Mouse (Mus musculus): ENCODE data around the gene Mxra8. TPM values are rescaled to one million over a fixed set of nuclear protein-coding genes. Genes with fewer than 3 reads are reported as not detected.

Gene Mxra8
- 79.4 and 88.4 TPM in 2 replicates for polyA plus RNA-seq (2015; fragmentation: Nextera tagmentation; extraction: Ambion mirVana)

DNA sequence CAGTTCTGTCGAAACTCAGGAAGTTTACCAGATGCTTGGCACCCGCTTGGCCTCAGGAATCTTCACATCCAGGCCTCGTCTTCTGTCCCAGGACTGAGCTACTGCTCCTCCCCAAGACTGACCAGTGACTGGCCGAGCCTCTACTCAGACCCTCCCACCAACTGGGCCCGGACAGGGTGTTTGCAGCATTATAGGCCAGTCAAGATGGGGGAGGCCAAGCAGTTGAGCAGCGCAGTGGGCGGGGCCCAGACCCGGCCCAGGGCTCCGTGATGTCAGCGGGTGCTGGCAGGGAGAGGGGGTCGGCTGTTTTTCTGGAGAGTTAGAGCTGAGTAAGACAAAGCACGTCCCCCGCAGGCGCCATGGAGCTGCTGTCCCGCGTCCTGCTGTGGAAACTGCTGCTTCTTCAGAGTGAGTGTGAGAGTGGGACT lies at the start of gene Mxra8:
Gene Mxra8 (plus strand): TSS at position 198 of the 428 bp plus-strand sequence.
- ATAC-seq (ENCODE audit: low FRiP score, low TSS enrichment) (peak; percentile 91), DNase-seq (ENCODE audit: low spot score) (peak; percentile 81)
- Histone ChIP-seq H3K27me3 (ENCODE audit: control insufficient read depth, insufficient read depth, low read length) (no peaks in the 10 kb centered on the region), H3K9ac (ENCODE audit: low read length) (peak within 1 kb of the TSS; percentile 69), H3K27ac (replicated peaks) (peak within 1 kb of the TSS; percentile 97), H3K36me3 (ENCODE audit: control insufficient read depth, insufficient read depth, low read length) (peaks cover 4% of the 10 kb centered on the region; the same call in 1 of the 2 replicates), H3K4me2 (replicated peaks; ENCODE audit: low read depth) (peak within 1 kb of the TSS; percentile 97), H3K9me3 (ENCODE audit: control insufficient read depth, low read length) (no peaks in the 10 kb centered on the region), H3K4me3 (ENCODE audit: low read depth, low read length) (peak within 1 kb of the TSS; percentile 53), H3K4me1 (replicated peaks; ENCODE audit: control insufficient read depth, insufficient read depth) (0 out of 2 replicates have a peak, but pooled peaks cover 3% of the 10 kb centered on the region)
- no peak for TF ChIP-seq EP300 (optimal IDR thresholded peaks at IDR 0.05)
- no peak for TF ChIP-seq CTCF (IDR thresholded peaks at IDR 0.05; ENCODE audit: low read depth)
- 9% methylated on average over 16 of the region's 16 CpGs for WGBS

DNA sequence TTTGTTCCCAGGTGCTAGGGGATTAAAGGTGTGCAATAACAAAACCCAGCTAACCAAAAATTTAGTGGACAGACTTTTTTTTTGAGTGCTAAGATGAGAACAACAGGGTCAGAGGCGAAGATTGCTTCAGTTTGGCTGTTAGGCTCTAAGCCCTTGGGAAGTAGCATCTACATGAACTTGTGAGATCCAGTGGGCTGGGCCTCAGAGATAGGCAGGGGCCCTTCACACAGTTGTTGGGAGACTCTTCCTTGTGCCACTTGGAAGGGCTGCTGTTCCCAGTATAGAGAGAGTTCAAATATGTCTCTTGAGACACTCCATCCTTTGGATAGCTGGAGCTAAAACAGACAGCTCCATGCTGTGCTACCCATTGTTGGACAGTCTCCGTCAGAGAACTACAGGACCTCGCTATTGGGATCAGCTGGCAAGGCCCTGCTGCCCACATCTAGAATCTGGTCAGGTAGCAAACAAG lies 49.4 kb upstream of the Mxra8 start, which contains the start of gene Ankrd65:
Gene Ankrd65 (plus strand): TSS at position 419 of the 469 bp plus-strand sequence.
- DNase-seq (ENCODE audit: low spot score) = no peak
- Histone ChIP-seq H3K4me1 (replicated peaks; ENCODE audit: control insufficient read depth, insufficient read depth) (no peaks in the 10 kb centered on the region), H3K4me3 (ENCODE audit: low read depth, low read length) (no peak within 1 kb of the TSS), H3K27ac (replicated peaks) (peak within 1 kb of the TSS; percentile 65), H3K9ac (ENCODE audit: low read length) (no peak within 1 kb of the TSS; the same call in 1 of the 2 replicates), H3K27me3 (ENCODE audit: control insufficient read depth, insufficient read depth, low read length) (no peaks in the 10 kb centered on the region), H3K9me3 (ENCODE audit: control insufficient read depth, low read length) (no peaks in the 10 kb centered on the region), H3K36me3 (ENCODE audit: control insufficient read depth, insufficient read depth, low read length) (no peaks in the 10 kb centered on the region), H3K4me2 (replicated peaks; ENCODE audit: low read depth) (no peak within 1 kb of the TSS)
- 68% methylated on average over 3 of the region's 3 CpGs for WGBS
- no peak for TF ChIP-seq CTCF (IDR thresholded peaks at IDR 0.05; ENCODE audit: low read depth)
- no peak for TF ChIP-seq EP300 (optimal IDR thresholded peaks at IDR 0.05)
- ATAC-seq (ENCODE audit: low FRiP score, low TSS enrichment) = no peak

DNA sequence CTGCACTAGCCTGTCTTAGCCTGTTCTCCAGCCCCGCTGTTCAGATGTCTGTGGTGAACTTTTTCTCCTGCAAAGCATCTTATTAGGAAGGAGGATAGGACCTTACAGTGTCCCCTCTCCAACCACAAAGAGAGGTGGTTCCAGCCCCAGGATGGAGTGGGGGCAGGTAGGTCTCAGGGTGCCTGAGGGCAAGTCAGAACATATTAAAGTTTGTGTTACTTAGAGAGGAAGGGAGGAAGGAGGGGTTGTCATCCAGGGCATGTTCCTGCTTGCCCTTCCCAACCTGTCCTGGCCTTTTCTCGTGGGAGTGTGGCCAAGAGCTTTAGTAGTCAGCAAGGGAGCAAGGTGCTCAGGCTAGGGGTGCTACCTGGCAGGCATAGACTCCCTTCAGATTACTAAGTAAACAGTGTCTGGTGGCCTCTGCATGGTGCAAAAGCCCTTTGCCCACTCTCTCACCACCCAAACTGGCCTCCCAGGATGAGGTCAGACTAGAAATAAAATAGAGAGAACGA lies 48.8 kb upstream of the Mxra8 start:
- no peak overlapping the region for H3K9ac ChIP-seq (ENCODE audit: low read length)
- 48% methylated on average over 3 of the region's 3 CpGs for WGBS
- no peaks in the 10 kb centered on the region for H3K4me1 ChIP-seq (replicated peaks; ENCODE audit: control insufficient read depth, insufficient read depth)
- peak; percentile 15 for DNase-seq (ENCODE audit: low spot score)
- H3K9me3 ChIP-seq (ENCODE audit: control insufficient read depth, low read length) = no peaks in the 10 kb centered on the region
- H3K4me3 ChIP-seq (ENCODE audit: low read depth, low read length) = no peak overlapping the region
- ATAC-seq (ENCODE audit: low FRiP score, low TSS enrichment) = peak; percentile 69
- no peak overlapping the region for H3K4me2 ChIP-seq (replicated peaks; ENCODE audit: low read depth)
- TF ChIP-seq CTCF (IDR thresholded peaks at IDR 0.05; ENCODE audit: low read depth) (no peak), EP300 (optimal IDR thresholded peaks at IDR 0.05) (no peak)
- H3K27ac ChIP-seq (replicated peaks) = peak overlapping the region; percentile 65; the same call in 1 of the 2 replicates
- no peaks in the 10 kb centered on the region for H3K36me3 ChIP-seq (ENCODE audit: control insufficient read depth, insufficient read depth, low read length)
- H3K27me3 ChIP-seq (ENCODE audit: control insufficient read depth, insufficient read depth, low read length) = no peaks in the 10 kb centered on the region

DNA sequence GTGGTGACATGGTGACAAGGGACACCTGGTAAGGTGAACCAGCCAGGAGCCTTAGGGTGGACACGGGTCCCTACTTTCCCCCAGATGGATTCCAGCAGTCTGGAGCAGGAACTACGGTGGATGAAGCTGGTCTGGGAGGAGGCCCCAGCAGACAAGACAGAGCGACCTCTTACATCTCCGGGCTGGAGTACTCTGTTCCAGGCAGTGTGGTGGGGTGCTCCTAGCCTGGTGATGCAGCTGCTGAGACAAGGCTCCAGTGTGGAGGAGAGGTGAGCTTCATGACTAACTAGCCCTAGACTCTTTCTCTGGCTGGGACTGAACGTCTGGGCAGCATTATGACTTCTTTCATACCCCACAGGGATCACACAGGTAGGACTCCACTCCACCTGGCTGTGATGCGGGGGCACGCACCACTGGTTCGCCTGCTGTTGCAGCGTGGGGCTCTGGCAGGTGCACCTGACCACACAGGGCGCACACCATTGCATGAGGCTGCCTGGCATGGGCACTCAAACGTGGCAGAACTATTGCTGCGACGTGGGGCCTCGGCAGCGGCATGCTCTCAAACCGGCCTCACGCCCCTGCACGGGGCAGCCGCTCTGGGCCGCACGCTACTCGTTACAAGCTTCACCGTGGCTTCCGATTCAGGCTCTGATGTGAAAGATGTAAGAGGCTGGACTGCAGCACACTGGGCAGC lies 48.1 kb upstream of the Mxra8 start:
- ATAC-seq (ENCODE audit: low FRiP score, low TSS enrichment) (0 out of 2 replicates have a peak, but pooled peaks have one; percentile 25), DNase-seq (ENCODE audit: low spot score) (peak; percentile 13)
- TF ChIP-seq EP300 (optimal IDR thresholded peaks at IDR 0.05) (no peak), CTCF (IDR thresholded peaks at IDR 0.05; ENCODE audit: low read depth) (no peak)
- Histone ChIP-seq H3K27ac (replicated peaks) (peak overlapping the region; percentile 9; the same call in 1 of the 2 replicates), H3K4me2 (replicated peaks; ENCODE audit: low read depth) (no peak overlapping the region), H3K27me3 (ENCODE audit: control insufficient read depth, insufficient read depth, low read length) (no peaks in the 10 kb centered on the region), H3K4me1 (replicated peaks; ENCODE audit: control insufficient read depth, insufficient read depth) (no peaks in the 10 kb centered on the region), H3K9ac (ENCODE audit: low read length) (no peak overlapping the region; the same call in 1 of the 2 replicates), H3K36me3 (ENCODE audit: control insufficient read depth, insufficient read depth, low read length) (no peaks in the 10 kb centered on the region), H3K9me3 (ENCODE audit: control insufficient read depth, low read length) (no peaks in the 10 kb centered on the region), H3K4me3 (ENCODE audit: low read depth, low read length) (no peak overlapping the region)
- 73% methylated on average over 24 of the region's 24 CpGs for WGBS

DNA sequence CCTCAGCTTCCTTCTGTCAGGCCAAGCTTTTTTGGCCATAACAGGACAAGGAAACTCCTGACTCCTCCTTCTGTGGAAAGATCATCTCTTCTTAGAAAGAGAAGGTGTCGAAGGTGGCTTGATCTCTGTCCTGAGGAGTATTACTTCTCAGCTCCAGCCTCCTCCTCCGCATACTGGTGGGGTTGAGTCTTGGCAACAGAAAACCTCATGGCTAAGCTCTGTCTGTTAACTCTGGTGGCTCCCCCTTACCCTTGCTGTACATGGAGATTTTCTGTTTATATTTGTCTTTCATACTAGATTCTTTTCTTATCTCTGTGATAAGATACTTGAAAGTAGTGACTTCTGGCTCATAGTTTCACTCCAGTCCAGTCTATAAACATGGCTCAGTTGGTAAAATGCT lies 45.8 kb upstream of the Mxra8 start:
- Histone ChIP-seq H3K4me3 (ENCODE audit: low read depth, low read length) (no peak overlapping the region), H3K27ac (replicated peaks) (no peak overlapping the region), H3K4me2 (replicated peaks; ENCODE audit: low read depth) (no peak overlapping the region), H3K27me3 (ENCODE audit: control insufficient read depth, insufficient read depth, low read length) (no peaks in the 10 kb centered on the region), H3K9ac (ENCODE audit: low read length) (no peak overlapping the region), H3K4me1 (replicated peaks; ENCODE audit: control insufficient read depth, insufficient read depth) (no peaks in the 10 kb centered on the region), H3K36me3 (ENCODE audit: control insufficient read depth, insufficient read depth, low read length) (no peaks in the 10 kb centered on the region), H3K9me3 (ENCODE audit: control insufficient read depth, low read length) (no peaks in the 10 kb centered on the region)
- TF ChIP-seq CTCF (IDR thresholded peaks at IDR 0.05; ENCODE audit: low read depth) = no peak
- no peak for TF ChIP-seq EP300 (optimal IDR thresholded peaks at IDR 0.05)
- DNase-seq (ENCODE audit: low spot score) (no peak), ATAC-seq (ENCODE audit: low FRiP score, low TSS enrichment) (no peak)
- WGBS = 59% methylated on average over 2 of the region's 2 CpGs

DNA sequence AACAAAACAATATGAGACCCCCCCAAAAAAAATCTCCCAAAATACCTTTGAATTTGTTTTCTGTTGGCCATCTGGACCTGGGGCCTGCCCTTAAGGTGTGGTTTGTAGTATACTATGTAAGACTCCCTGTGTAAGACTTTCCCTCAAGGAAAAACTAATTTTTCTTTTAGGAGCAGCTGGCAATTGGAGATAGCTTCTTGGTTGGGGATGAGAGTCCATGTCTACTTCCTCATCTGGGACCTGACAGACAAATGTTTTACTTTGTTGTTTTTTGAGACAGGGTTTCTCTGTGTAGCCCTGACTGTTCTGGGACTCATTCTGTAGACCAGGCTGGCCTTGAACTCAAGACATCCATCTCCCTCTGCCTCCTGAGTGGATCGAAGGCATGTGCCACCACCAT lies 37.4 kb upstream of the Mxra8 start:
- TF ChIP-seq CTCF (IDR thresholded peaks at IDR 0.05; ENCODE audit: low read depth) = no peak
- no peak for TF ChIP-seq EP300 (optimal IDR thresholded peaks at IDR 0.05)
- WGBS = 94% methylated on average over 1 of the region's 1 CpGs
- Histone ChIP-seq H3K4me2 (replicated peaks; ENCODE audit: low read depth) (no peak overlapping the region), H3K4me1 (replicated peaks; ENCODE audit: control insufficient read depth, insufficient read depth) (0 out of 2 replicates have a peak, but pooled peaks cover 3% of the 10 kb centered on the region), H3K27ac (replicated peaks) (no peak overlapping the region), H3K4me3 (ENCODE audit: low read depth, low read length) (no peak overlapping the region), H3K36me3 (ENCODE audit: control insufficient read depth, insufficient read depth, low read length) (no peaks in the 10 kb centered on the region; the same call in 1 of the 2 replicates), H3K9me3 (ENCODE audit: control insufficient read depth, low read length) (no peaks in the 10 kb centered on the region), H3K9ac (ENCODE audit: low read length) (no peak overlapping the region), H3K27me3 (ENCODE audit: control insufficient read depth, insufficient read depth, low read length) (no peaks in the 10 kb centered on the region)
- ATAC-seq (ENCODE audit: low FRiP score, low TSS enrichment) (no peak), DNase-seq (ENCODE audit: low spot score) (no peak)

All from stomach, postnatal 0 days (tissue).